Mouse (Mus musculus) testis, adult 2 months (tissue): ENCODE results near the gene Itpr2. TPM values are rescaled to one million over a fixed set of nuclear protein-coding genes. Genes with fewer than 3 reads are reported as not detected.

Experiments used
- H3K27ac ChIP-seq: fragments of 200-500 bp; 2 replicates; pipeline ENCODE4 v1.5.1; 2012; ENCODE audit warnings: low read depth, low read length; ENCODE audit not compliant: control insufficient read depth, insufficient read depth
- H3K27me3 ChIP-seq: fragments of 200-500 bp; 2 replicates; pipeline ENCODE4 v1.6.1; 2012; ENCODE audit warnings: mild to moderate bottlenecking, low read length, moderate library complexity; ENCODE audit not compliant: control insufficient read depth, insufficient read depth
- H3K36me3 ChIP-seq: fragments of 200-500 bp; 2 replicates; pipeline ENCODE4 v1.6.1; 2012; ENCODE audit warnings: mild to moderate bottlenecking, low read length; ENCODE audit not compliant: control insufficient read depth, insufficient read depth
- H3K4me1 ChIP-seq: fragments of 200-500 bp; 2 replicates; pipeline ENCODE4 v1.6.1; 2012; ENCODE audit warnings: low read length; ENCODE audit not compliant: control insufficient read depth, insufficient read depth
- H3K4me3 ChIP-seq: fragments of 200-500 bp; 2 replicates; pipeline ENCODE4 v1.5.1; 2012; ENCODE audit warnings: low read depth, mild to moderate bottlenecking, low read length, moderate library complexity, mixed read lengths; ENCODE audit not compliant: control insufficient read depth
- CTCF ChIP-seq: fragments of 200-500 bp; IDR thresholded peaks from 2 replicates; pipeline ENCODE4 v1.5.1; 2012; ENCODE audit warnings: low read depth, mild to moderate bottlenecking, inconsistent platforms, low read length, moderate library complexity; ENCODE audit not compliant: control insufficient read depth, insufficient read depth, insufficient replicate concordance
- POLR2A ChIP-seq: fragments of 200-500 bp; IDR thresholded peaks from 2 replicates; pipeline ENCODE4 v1.6.1; 2012; ENCODE audit warnings: low read depth, mild to moderate bottlenecking, inconsistent platforms, low read length, moderate library complexity; ENCODE audit not compliant: control insufficient read depth
- polyA plus RNA-seq: library from polyadenylated mRNA; depleted of rRNA; stranded (reverse); fragments of >200 nt; gene quantifications from 2 replicates; pipeline ENCODE4 v1.2.3, GENCODE M21; 2012

Itpr2 gene
- polyA plus RNA-seq, 1 experiment = 6.9 TPM

DNA sequence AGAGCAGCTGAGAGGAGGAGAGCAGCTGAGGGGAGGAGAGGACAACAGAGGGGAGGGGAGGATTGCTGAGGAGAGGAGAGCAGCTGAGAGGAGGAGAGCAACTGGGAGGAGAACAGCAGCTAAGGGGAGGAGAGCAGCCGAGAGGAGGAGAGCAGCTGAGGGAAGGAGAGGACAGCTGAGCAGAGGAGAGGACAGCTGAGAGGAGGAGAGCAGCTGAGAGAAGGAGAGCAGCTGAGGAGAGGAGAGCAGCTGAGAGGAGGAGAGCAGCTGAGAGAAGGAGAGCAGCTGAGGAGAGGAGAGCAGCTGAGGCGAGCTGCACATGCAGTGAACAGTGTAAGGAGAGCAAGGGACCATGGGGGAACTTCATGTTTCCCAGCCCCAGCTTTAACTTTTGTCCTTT is 62.2 kb downstream of the Itpr2 start:
- Histone ChIP-seq H3K36me3 (no peaks in the 10 kb centered on the region), H3K4me1 (no peaks in the 10 kb centered on the region), H3K4me3 (no peak overlapping the region), H3K27me3 (no peaks in the 10 kb centered on the region), H3K27ac (no peak overlapping the region)
- TF ChIP-seq POLR2A (no peak), CTCF (no peak)

DNA sequence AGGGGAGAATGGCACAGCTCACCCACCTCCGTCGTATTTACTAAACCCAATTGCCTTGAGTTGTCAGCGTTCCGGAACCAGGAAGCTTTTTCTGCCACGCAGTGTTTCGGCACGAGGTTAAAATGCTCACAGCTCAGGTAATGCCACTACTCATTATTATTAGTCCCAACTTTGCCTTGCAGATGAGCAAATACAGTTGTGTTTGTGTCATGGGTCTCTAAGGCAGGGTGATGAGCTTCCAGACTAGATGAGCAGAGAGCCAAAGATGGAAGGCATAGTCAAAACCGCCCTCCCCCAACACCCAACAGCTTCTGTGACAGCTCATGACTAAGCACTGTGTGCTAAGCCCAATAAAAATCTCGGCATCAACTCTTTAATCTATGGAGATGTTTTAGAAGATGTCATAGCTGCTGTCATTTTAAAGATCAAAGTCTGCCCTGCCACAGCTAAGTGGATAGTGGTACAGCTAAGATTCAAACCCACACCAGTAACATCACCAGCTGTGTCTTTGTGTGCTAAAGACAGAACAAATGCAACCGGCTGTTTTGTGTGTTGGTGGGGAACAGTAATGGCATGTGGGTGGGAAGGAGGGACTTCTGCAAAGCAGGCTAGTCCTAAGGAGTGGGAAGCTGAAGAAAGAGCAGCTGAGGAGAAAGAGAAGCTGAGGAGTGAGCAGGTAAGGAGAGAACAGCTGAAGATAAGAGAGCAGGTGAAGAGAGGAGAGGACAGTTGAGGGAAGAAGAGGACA is 62.8 kb downstream of the Itpr2 start:
- Histone ChIP-seq H3K27ac (no peak overlapping the region), H3K27me3 (no peaks in the 10 kb centered on the region), H3K36me3 (no peaks in the 10 kb centered on the region), H3K4me3 (no peak overlapping the region), H3K4me1 (no peaks in the 10 kb centered on the region)
- TF ChIP-seq POLR2A (no peak), CTCF (no peak)

DNA sequence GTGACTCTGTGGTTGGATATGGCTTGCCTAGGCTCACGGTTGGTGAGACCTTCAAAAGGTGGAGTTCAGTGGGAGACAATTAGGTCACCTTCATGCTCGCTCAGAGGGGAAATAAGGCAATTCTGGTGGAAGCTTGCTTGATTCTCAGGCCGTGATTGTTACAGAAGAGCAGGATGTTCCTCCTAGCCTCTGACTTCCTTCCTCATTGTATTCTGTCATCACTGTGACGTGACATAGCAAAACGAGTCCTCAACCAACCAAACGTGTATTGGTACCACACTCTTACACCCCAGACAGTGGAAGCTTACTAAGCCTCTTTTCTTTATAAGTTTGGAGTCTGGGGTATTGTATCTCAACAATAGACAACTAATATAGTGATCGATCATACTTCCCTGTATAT is 64.0 kb downstream of the Itpr2 start:
- Histone ChIP-seq H3K27me3 (no peaks in the 10 kb centered on the region), H3K4me3 (no peak overlapping the region), H3K36me3 (no peaks in the 10 kb centered on the region), H3K27ac (no peak overlapping the region), H3K4me1 (no peaks in the 10 kb centered on the region)
- TF ChIP-seq CTCF (no peak), POLR2A (no peak)

DNA sequence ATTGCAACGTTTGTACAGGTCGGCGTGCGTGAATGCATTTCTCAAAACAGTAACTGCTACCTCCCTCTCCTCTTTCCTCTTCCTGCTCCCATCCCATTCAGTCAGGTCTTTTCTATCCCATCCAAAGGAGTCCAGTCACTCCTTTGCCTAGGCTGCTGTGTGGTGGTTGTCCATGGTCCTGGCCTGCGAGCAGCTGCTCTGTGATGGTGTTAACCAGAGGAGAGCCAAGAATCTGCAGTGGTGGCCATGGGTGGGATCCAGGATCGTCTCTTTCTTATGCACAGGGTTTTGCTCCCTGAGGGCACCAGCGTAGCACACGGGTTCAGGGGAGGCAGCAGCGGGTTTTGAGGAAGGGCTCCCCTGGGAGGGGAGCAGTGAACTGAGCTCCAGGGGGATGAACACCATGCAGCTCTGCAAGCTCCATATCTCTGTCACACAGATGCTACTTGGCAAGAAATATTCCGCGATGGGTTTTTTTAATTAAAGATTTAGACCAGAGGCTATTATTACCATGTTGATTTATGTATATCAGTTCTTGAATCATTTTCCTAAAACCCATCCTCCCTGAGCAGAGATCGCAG is 65.0 kb downstream of the Itpr2 start:
- no peaks in the 10 kb centered on the region for H3K4me1 ChIP-seq
- H3K4me3 ChIP-seq = no peak overlapping the region
- H3K36me3 ChIP-seq = no peaks in the 10 kb centered on the region
- H3K27me3 ChIP-seq = no peaks in the 10 kb centered on the region
- H3K27ac ChIP-seq = no peak overlapping the region
- TF ChIP-seq POLR2A (no peak), CTCF (no peak)

DNA sequence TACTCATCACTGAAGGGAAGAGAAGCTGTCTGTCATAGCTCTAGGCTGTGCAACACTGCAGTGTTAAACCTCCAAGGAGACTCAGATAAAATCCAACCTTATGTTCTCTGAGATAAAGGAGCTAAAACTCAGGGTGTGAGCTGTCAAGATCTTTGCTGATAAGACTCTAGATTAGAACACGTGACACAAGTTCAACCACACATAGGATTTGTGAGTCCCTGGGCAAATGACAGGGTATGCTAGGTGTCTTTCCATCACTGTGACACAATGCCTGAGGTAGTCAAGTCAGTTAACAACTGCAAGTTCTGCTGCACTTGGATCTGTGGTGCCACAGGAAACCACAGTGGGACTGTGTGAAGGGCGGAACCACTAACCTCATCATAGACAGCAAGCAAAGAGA is 67.8 kb downstream of the Itpr2 start:
- Histone ChIP-seq H3K4me3 (no peak overlapping the region), H3K27me3 (no peaks in the 10 kb centered on the region), H3K4me1 (peaks cover 3% of the 10 kb centered on the region; the same call in 1 of the 2 replicates), H3K27ac (no peak overlapping the region), H3K36me3 (no peaks in the 10 kb centered on the region)
- TF ChIP-seq POLR2A = no peak
- TF ChIP-seq CTCF = no peak

DNA sequence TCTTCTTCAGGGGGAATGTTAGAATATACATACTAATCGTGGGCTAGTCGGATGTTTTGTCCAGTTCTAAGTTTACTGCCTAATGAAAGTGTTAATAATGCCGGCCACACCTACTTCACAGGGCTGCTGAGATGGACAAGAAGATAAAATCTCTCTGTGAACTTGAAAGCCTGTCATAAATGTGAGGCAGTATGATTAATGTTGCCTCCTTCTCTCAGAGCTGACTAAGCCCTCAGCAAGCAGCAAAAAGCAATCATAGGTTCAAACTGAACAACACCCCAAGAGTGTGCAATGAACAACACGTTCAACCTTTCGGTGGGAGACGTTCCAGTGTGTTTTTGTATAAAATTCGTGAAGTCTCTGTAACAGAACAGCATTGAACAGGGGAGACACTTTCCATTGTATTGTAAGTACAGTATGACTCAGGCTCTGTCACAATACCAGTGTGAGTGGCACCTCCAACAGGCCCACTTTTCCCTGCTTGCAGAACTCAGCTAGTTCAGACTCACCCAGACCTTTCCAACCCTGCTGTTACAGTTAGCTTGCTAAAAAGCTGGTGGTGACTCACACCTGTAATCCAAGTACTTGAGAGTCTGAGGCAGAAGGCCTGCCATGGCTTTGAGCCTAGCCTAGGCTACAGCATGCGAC is 69.7 kb downstream of the Itpr2 start:
- Histone ChIP-seq H3K4me3 (no peak overlapping the region), H3K36me3 (no peaks in the 10 kb centered on the region), H3K27me3 (no peaks in the 10 kb centered on the region), H3K27ac (no peak overlapping the region), H3K4me1 (peaks cover 3% of the 10 kb centered on the region; the same call in 1 of the 2 replicates)
- no peak for TF ChIP-seq CTCF
- TF ChIP-seq POLR2A = no peak

DNA sequence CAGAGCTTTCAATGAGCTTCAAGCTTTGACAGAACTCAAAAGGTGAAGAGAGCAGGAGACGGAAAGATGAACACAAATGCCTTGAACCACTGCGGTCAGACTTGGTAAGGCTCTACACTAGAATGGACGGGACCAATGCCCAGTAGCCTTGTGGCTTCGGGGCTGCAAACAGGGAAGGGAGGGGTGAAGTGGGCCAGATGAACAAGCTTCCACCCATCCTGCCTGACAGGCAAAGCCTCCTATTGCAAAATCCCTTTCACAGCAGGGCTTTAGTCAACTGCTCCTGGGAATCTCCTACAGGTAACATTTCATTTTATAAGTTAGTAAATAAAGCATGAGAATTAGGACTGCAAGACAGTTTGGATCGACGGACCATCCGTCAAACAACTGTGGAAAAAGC is 70.2 kb downstream of the Itpr2 start:
- H3K4me1 ChIP-seq = peaks cover 3% of the 10 kb centered on the region; the same call in 1 of the 2 replicates
- no peak overlapping the region for H3K4me3 ChIP-seq
- no peak overlapping the region for H3K27ac ChIP-seq
- no peak for TF ChIP-seq CTCF
- no peak for TF ChIP-seq POLR2A
- no peaks in the 10 kb centered on the region for H3K27me3 ChIP-seq
- no peaks in the 10 kb centered on the region for H3K36me3 ChIP-seq
